Mouse (Mus musculus): ENCODE results near the gene Eif4g3. TPM values are rescaled to one million over a fixed set of nuclear protein-coding genes. Genes with fewer than 3 reads are reported as not detected.

The Eif4g3 gene
- total RNA-seq, 2 experiments from 2014 or later, result 179 to 187 TPM

- H3K4me3 ChIP-seq, result no peak overlapping the region
- no peak for DNase-seq (ENCODE audit: extremely low spot score in 1 of 2, low spot score in 2 of 2)
- intact Hi-C loops (cut with DNase I), result no loop called here
- no peak for TF ChIP-seq CTCF (IDR thresholded peaks at IDR 0.05)
- H3K27ac ChIP-seq, result no peak overlapping the region
Observed at GRCm38 (mm10) chr4:138187995-138188394, 195.2 kb downstream of the Eif4g3 start.

DNA sequence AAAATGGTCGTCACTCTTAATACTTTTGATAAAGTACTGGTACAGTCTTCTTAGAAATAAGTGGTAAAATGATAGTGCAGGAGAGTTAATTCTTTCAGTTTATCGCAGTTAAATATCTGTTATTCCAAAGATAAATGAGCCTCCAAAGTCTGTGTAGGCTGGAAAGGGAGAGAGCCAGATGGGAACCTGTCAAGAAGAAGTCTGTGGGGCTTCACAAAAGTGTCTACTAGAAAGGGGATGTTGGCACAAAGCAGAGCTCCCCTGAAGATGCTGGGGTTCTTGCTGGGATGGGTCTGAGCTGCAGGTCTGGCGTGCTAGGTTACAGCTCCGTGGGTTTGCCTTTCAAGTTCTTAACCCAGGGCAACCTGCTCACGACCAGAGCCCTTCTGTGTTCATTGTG lies 199.7 kb downstream of the Eif4g3 start:
- TF ChIP-seq CTCF (IDR thresholded peaks at IDR 0.05), result no peak
- intact Hi-C loops (cut with DNase I), result no loop called here
- no peak for DNase-seq (ENCODE audit: extremely low spot score in 1 of 2, low spot score in 2 of 2)

DNA sequence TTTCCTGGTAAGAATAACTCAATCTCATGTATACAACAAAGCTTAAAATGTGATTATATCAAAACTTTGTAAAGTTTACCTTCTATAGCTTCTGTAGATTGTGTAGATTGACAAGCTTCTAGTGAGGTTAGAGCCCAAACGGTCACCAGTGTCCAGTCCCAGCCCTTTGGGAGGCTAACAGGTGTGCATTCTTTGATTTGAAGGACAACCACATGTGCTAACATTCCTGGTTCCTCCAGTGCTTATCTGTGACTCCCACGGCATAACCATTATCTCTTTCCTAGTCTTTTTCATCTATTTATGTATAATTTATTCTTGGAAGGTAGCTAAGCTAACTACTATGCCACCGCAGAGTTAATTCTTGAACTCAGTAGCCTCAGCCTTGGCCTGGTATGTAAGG lies 207.9 kb downstream of the Eif4g3 start:
- DNase-seq (ENCODE audit: extremely low spot score in 1 of 2, low spot score in 2 of 2), result no peak
- no peak overlapping the region for H3K4me3 ChIP-seq
- no peak overlapping the region for H3K27ac ChIP-seq
- intact Hi-C loops (cut with DNase I), result no loop called here
- no peak for TF ChIP-seq CTCF (IDR thresholded peaks at IDR 0.05)

More for the DNA sequence above, 199.7 kb downstream of the Eif4g3 start:
- H3K27ac ChIP-seq, result peak overlapping the region; percentile 55
- no peak overlapping the region for H3K4me3 ChIP-seq

- intact Hi-C loops (cut with DNase I), result no loop called here
- no peak for TF ChIP-seq CTCF (IDR thresholded peaks at IDR 0.05)
- Histone ChIP-seq H3K4me3 (no peak overlapping the region), H3K27ac (no peak overlapping the region)
- DNase-seq (ENCODE audit: extremely low spot score in 1 of 2, low spot score in 2 of 2), result no peak
Observed at GRCm38 (mm10) chr4:138201696-138202095, 208.9 kb downstream of the Eif4g3 start.

DNA sequence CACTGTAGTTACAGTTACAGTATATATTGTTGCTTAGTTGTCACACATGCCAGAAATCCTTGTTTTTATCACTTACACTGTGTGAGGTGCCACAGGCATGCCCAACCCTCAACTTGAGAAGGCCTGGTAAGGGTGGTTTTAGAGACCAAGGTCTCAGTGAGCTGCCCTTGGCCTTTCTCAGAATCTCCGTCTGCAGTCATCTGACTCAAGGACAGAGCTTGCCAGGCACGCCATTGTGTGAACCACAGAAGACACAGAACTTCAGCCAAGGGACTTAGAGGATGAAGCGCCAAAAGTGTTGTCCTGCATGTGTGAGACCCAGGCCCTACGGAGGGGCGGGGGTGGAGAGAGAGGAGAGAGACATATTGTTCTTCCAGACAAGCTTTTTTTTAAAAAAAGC lies 217.3 kb downstream of the Eif4g3 start:
- Histone ChIP-seq H3K4me3 (no peak overlapping the region), H3K27ac (no peak overlapping the region)
- no peak for DNase-seq (ENCODE audit: extremely low spot score in 1 of 2, low spot score in 2 of 2)
- no peak for TF ChIP-seq CTCF (IDR thresholded peaks at IDR 0.05)
- intact Hi-C loops (cut with DNase I), result no loop called here

DNA sequence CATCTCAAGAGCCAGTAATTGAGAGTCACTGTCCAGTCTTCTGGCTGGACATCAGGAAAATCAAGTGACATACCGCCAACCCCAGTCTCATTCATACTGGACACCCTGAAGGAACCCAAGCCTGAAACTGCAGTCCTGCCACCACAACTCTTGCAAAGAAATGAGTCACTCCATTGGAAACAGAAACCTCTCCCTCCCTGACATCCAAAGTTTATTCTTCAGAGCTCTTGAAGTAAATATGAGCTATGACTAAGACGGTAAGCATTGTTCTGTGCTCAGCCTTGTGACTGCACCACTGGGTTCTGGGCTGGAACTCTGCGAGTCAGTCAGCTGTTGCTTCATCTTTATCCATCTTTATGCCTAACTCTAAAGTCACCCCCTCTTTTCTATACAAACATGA lies 221.0 kb downstream of the Eif4g3 start:
- intact Hi-C loops (cut with DNase I), result no loop called here
- TF ChIP-seq CTCF (IDR thresholded peaks at IDR 0.05), result no peak

GRCm38 (mm10) chr4:138215671-138216199 lies 222.9 kb downstream of the Eif4g3 start:
- intact Hi-C loops (cut with DNase I), result no loop called here
- Histone ChIP-seq H3K4me3 (peak overlapping the region; percentile 98), H3K27ac (peak overlapping the region; percentile 98)
- TF ChIP-seq CTCF (IDR thresholded peaks at IDR 0.05), result no peak
- DNase-seq (ENCODE audit: extremely low spot score in 1 of 2, low spot score in 2 of 2), result no peak

More for the DNA sequence above, 221.0 kb downstream of the Eif4g3 start:
- no peak overlapping the region for H3K4me3 ChIP-seq
- no peak overlapping the region for H3K27ac ChIP-seq
- DNase-seq (ENCODE audit: extremely low spot score in 1 of 2, low spot score in 2 of 2), result no peak

DNA sequence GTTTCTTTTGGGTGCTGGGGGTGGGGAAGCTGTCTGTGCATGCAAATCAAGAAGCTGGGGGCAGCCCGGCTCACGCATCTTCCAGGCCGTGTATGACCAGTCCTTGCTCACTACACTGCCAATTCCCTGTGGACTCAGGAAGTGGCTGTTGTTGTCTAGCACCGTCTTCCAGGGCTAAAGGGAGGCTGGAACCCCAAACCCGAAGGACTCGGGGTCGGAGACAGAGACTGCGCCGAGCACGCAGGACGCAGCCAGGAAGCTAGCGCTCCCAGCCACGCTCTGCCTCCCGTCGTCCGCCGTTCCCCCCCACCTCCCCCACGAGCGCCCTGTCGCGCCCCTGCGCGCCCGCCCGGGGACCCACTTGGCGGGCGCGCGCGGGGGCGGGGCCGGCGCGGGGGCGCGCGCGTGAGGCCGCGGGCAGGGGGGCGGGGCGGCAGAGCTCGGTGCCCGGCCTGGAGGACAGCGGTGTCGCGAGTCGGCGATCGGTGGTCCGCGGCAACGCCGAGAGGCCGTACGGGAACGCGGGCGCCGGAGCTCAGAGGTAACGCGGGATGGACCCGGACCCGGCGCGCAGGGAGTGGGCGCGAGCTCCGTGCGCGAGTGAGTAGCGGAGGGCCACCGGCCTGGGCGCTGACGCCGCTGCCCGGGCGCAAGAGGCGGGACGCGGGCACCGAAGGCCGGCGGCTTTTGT lies 223.5 kb downstream of the Eif4g3 start, which contains the start of gene Hp1bp3:
TSS of gene Hp1bp3 (plus strand) at position 97 of the 691 bp plus-strand sequence.
- intact Hi-C loops (cut with DNase I), result no loop called here
- peak within 1 kb of the TSS; percentile 98 for H3K27ac ChIP-seq
- peak within 1 kb of the TSS; percentile 98 for H3K4me3 ChIP-seq
- no peak for TF ChIP-seq CTCF (IDR thresholded peaks at IDR 0.05)
- peak; percentile 65 to 82 for DNase-seq (ENCODE audit: extremely low spot score in 1 of 2, low spot score in 2 of 2)

GRCm38 (mm10) chr4:138216891-138217392 lies 224.1 kb downstream of the Eif4g3 start:
- DNase-seq (ENCODE audit: extremely low spot score in 1 of 2, low spot score in 2 of 2), result peak; percentile 98
- Histone ChIP-seq H3K27ac (peak overlapping the region; percentile 98), H3K4me3 (peak overlapping the region; percentile 98)
- intact Hi-C loops (cut with DNase I), result no loop called here
- TF ChIP-seq CTCF (IDR thresholded peaks at IDR 0.05), result no peak

DNA sequence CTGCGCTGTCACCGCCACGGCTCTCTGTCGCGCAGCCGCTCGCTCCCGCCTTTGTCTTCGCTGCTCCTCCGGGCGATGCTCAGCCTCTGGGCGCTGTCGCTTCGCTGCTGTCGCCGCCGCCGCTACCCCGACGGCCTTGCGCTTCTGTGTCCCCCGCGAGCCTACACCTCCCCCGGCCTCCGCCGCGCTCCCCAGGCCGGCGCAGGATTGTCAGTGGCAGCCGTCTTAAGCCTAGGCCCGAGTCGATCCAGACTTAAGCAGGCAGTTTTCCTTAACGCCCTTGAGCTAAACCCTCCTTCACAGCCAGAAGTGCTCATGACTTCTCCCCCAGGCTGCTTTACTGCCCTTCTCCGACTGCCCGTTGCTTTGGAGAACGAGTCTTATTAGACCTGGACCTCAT lies 224.6 kb downstream of the Eif4g3 start:
- peak overlapping the region; percentile 95 for H3K27ac ChIP-seq
- intact Hi-C loops (cut with DNase I), result no loop called here
- TF ChIP-seq CTCF (IDR thresholded peaks at IDR 0.05), result no peak
- H3K4me3 ChIP-seq, result peak overlapping the region; percentile 98
- DNase-seq (ENCODE audit: extremely low spot score in 1 of 2, low spot score in 2 of 2), result peak in 1 of 2 experiments; percentile 48

GRCm38 (mm10) chr4:138217951-138218685 lies 225.3 kb downstream of the Eif4g3 start:
- peak overlapping the region; percentile 95 for H3K27ac ChIP-seq
- TF ChIP-seq CTCF (IDR thresholded peaks at IDR 0.05), result no peak
- no peak for DNase-seq (ENCODE audit: extremely low spot score in 1 of 2, low spot score in 2 of 2)
- intact Hi-C loops (cut with DNase I), result no loop called here
- peak overlapping the region; percentile 98 for H3K4me3 ChIP-seq

DNA sequence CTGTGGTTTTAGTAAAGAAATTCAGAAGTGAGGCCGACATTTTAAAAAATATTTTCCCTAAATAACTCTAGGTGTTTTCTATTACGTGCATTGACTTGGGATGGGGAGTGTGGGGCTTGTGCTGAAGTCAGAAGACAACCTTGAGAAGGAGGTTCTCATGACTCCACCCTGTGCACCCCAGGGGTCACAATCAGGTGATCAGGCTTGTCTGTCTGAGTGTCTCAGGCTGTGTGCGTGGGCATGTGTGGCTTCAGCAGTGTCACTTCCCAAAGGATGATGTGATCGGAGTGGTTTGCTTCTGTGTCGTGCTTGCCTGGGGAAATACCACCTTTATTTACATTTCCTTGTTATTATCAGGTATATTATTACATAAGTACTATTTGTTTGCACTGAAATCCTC lies 226.5 kb downstream of the Eif4g3 start:
- intact Hi-C loops (cut with DNase I), result no loop called here
- TF ChIP-seq CTCF (IDR thresholded peaks at IDR 0.05), result no peak
- no peak overlapping the region for H3K27ac ChIP-seq
- no peak overlapping the region for H3K4me3 ChIP-seq
- no peak for DNase-seq (ENCODE audit: extremely low spot score in 1 of 2, low spot score in 2 of 2)

Data from left cerebral cortex, adult 2 months (tissue).